In the genomic region with DNA sequence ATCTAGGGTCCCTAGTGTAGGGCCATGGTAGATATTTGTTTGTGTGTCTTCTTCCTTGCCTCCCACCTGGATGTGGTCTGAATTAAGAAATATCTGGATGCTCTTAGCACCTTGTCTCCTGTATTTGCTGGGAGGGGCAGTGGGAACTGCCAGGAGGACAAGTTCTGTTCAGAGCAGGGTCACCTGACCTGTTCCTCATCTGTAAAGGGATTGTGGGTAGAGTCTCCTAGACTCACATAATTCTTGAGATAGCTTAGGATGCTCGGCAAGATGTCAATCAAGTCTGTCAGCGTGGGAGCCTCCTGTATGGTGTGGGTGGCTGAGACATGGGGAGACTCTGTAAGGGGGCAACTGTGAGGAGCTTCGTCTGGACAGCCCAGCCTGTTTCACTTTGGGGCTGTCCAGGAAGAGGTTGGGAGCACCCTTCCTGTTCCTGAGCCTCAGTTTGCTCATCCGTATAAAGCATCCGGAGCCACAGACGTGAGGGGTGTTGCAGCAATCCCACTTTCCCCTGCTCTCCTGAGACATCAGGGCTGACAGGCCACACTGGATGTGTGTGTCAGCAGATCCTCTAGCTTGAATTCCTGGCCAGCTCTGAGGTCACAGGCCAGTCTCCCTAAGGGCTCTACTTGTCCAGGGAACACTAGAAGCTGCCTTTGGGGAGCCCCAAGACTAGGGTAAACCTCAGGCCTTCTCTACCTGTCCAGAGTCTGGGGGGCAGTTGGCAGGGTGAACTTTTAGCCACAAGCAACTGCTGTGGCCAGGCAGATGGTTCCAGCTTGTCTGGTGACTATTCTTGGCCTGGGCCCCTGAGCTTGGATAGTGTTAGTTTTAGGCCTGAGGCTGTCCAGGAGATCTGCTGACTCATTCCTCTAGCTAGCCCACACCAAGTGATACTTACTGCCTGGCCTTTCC, we compare ENCODE assay signal across 7 mouse cellular contexts. TPM values are rescaled to one million over a fixed set of nuclear protein-coding genes. Genes with fewer than 3 reads are reported as not detected.
DNase-seq lines count a peak whose midpoint lies in the region; ATAC-seq and TF ChIP-seq lines count a peak whose summit lies in the region.

No protein-coding gene starts in this region.

- H3K27me3 ChIP-seq in C2C12 (ENCODE audit: control insufficient read depth, insufficient read depth, insufficient read length) (no peaks in the 10 kb centered on the region), G1E (ENCODE audit: insufficient read depth, low read length) (no peaks in the 10 kb centered on the region)
- H3K27me3 ChIP-seq in intestine, postnatal 0 days (replicated peaks; ENCODE audit: control insufficient read depth, insufficient read depth, low read length), result no peaks in the 10 kb centered on the region
- H3K27me3 ChIP-seq in neural tube, embryonic 13.5 days, result no peaks in the 10 kb centered on the region
- no peaks in the 10 kb centered on the region for H3K27me3 ChIP-seq in thymus, adult 2 months (ENCODE audit: control insufficient read depth, insufficient read depth, low read length)

- peak overlapping the region; percentile 86 for H3K4me2 ChIP-seq in intestine, postnatal 0 days (replicated peaks; ENCODE audit: low read depth)
- peak overlapping the region; percentile 98 for H3K4me2 ChIP-seq in neural tube, embryonic 13.5 days

- peaks cover 62% of the 10 kb centered on the region for H3K4me1 ChIP-seq in G1E (ENCODE audit: insufficient read depth, low read depth, low read length)
- no peaks in the 10 kb centered on the region; the same call in 1 of the 2 replicates for H3K4me1 ChIP-seq in intestine, postnatal 0 days (replicated peaks; ENCODE audit: control insufficient read depth, insufficient read depth, low read length)
- H3K4me1 ChIP-seq in neural tube, embryonic 13.5 days (replicated peaks), result peaks cover 25% of the 10 kb centered on the region
- peaks cover 19% of the 10 kb centered on the region for H3K4me1 ChIP-seq in thymus, adult 2 months (replicated peaks; ENCODE audit: control insufficient read depth, insufficient read depth, low read length)

- TF ChIP-seq CTCF in C2C12 (IDR thresholded peaks at IDR 0.05; ENCODE audit: control insufficient read depth, insufficient read depth, insufficient read length) (no peak), G1E (IDR thresholded peaks at IDR 0.05; ENCODE audit: low read depth, low read length) (no peak)
- no peak for TF ChIP-seq CTCF in intestine, postnatal 0 days (IDR thresholded peaks at IDR 0.05; ENCODE audit: low read depth)
- TF ChIP-seq CTCF in thymus, adult 2 months (IDR thresholded peaks at IDR 0.05; ENCODE audit: borderline replicate concordance, control insufficient read depth, extremely low read depth, insufficient read depth, low read length, poor library complexity), result no peak

- WGBS in intestine, postnatal 0 days, result 69% methylated on average over 6 of the region's 6 CpGs
- WGBS in neural tube, embryonic 13.5 days, result 90% methylated on average over 6 of the region's 6 CpGs
- 87% methylated on average over 6 of the region's 6 CpGs for WGBS in thymus, adult 2 months

- no peak for TF ChIP-seq POLR2A in thymus, adult 2 months (IDR thresholded peaks at IDR 0.05; ENCODE audit: control insufficient read depth, extremely low read depth, insufficient read depth, low read length, poor library complexity)

- ATAC-seq in G1E (ENCODE audit: extremely low read depth, insufficient number of reproducible peaks, low FRiP score, poor library complexity, severe bottlenecking), result no peak
- no peak for ATAC-seq in intestine, postnatal 0 days
- no peak for ATAC-seq in neural tube, embryonic 13.5 days (ENCODE audit: low read depth)

- H3K4me3 ChIP-seq in C2C12 (ENCODE audit: insufficient read depth, poor library complexity, severe bottlenecking), result peak overlapping the region; percentile 99
- peak overlapping the region; percentile 92 for H3K4me3 ChIP-seq in G1E (ENCODE audit: low read depth, low read length)
- H3K4me3 ChIP-seq in intestine, postnatal 0 days (ENCODE audit: low read depth, low read length), result peak overlapping the region; percentile 72; the same call in 1 of the 2 replicates
- H3K4me3 ChIP-seq in neural tube, embryonic 13.5 days, result peak overlapping the region; percentile 85
- no peak overlapping the region for H3K4me3 ChIP-seq in thymus, adult 2 months (ENCODE audit: control insufficient read depth, insufficient read depth, low read length)

- H3K36me3 ChIP-seq in C2C12 (ENCODE audit: control insufficient read depth, insufficient read depth) (peaks cover 58% of the 10 kb centered on the region), G1E (replicated peaks) (peaks cover 61% of the 10 kb centered on the region)
- H3K36me3 ChIP-seq in intestine, postnatal 0 days (ENCODE audit: control insufficient read depth, insufficient read depth), result peaks cover 47% of the 10 kb centered on the region
- H3K36me3 ChIP-seq in neural tube, embryonic 13.5 days, result peaks cover 47% of the 10 kb centered on the region
- peaks cover 35% of the 10 kb centered on the region for H3K36me3 ChIP-seq in thymus, adult 2 months (ENCODE audit: control insufficient read depth, insufficient read depth, low read length)

- DNase-seq in G1E (ENCODE audit: low spot score), result no peak
- DNase-seq in gastrocnemius, postnatal 14 days, result peak; percentile 71
- DNase-seq in thymus, adult 2 months, result no peak
- no peak for DNase-seq in layer of hippocampus, adult 9-11 months

- H3K79me2 ChIP-seq in C2C12 (ENCODE audit: control insufficient read depth, insufficient read depth), result peaks cover 59% of the 10 kb centered on the region

- intact Hi-C loops in gastrocnemius, postnatal 14 days (cut with DNase I; ENCODE audit: low total_unique reads), result no loop called here

- H3K9ac ChIP-seq in intestine, postnatal 0 days (ENCODE audit: low read depth, low read length), result peak overlapping the region; percentile 82; the same call in 1 of the 2 replicates
- H3K9ac ChIP-seq in neural tube, embryonic 13.5 days, result peak overlapping the region; percentile 91

- H3ac ChIP-seq in C2C12 (ENCODE audit: control insufficient read depth, insufficient read length, low read depth), result peak overlapping the region; percentile 78

- H3K79me3 ChIP-seq in C2C12 (ENCODE audit: low read depth), result peaks cover 43% of the 10 kb centered on the region

- H3K9me3 ChIP-seq in G1E (replicated peaks), result no peaks in the 10 kb centered on the region
- H3K9me3 ChIP-seq in intestine, postnatal 0 days (ENCODE audit: control insufficient read depth), result no peaks in the 10 kb centered on the region
- H3K9me3 ChIP-seq in neural tube, embryonic 13.5 days, result no peaks in the 10 kb centered on the region

- peak overlapping the region; percentile 3; the same call in 1 of the 2 replicates for H3K27ac ChIP-seq in intestine, postnatal 0 days (ENCODE audit: low read depth, low read length)
- no peak overlapping the region for H3K27ac ChIP-seq in neural tube, embryonic 13.5 days (replicated peaks)
- no peak overlapping the region for H3K27ac ChIP-seq in thymus, adult 2 months (ENCODE audit: control insufficient read depth, insufficient read depth, low read length)

TF ChIP-seq in C2C12, 6 proteins besides CTCF, POLR2A, EP300 and RAD21 (continues in another document):
- no peak for TF ChIP-seq CEBPB (IDR thresholded peaks at IDR 0.05; ENCODE audit: low read depth)
- no peak for TF ChIP-seq USF1 (IDR thresholded peaks at IDR 0.05; ENCODE audit: low read depth)
- TF ChIP-seq FOSL1 (IDR thresholded peaks at IDR 0.05; ENCODE audit: insufficient read depth, low read length, poor library complexity, severe bottlenecking), result no peak

RNA-seq across cellular contexts. Expression of a gene that starts 2.0 kb away (rescaled TPM):
- polyA plus RNA-seq in C2C12 (2012; fragmentation: generic; extraction: Trizol), result 235 TPM
- total RNA-seq in G1E (2014; fragmentation: Nextera tagmentation), result 81.7 and 86.7 TPM in 2 replicates
- 132 and 136 TPM in 2 replicates for total RNA-seq in G1E (2017)
- 492 and 603 TPM in 2 replicates for polyA plus RNA-seq in G1E (2012)
- 100 to 1,000 TPM; 314 to 321 TPM for total RNA-seq in gastrocnemius, postnatal 14 days (2021)
- polyA plus RNA-seq in intestine, postnatal 0 days (2015; fragmentation: Nextera tagmentation; extraction: Ambion mirVana), result 88.0 and 89.6 TPM in 2 replicates
- 98.3 and 98.7 TPM in 2 replicates for polyA plus RNA-seq in neural tube, embryonic 13.5 days (2015; fragmentation: Nextera tagmentation; extraction: Ambion mirVana)
- polyA plus RNA-seq in thymus, adult 2 months (2012; rRNA removed), result 309 and 321 TPM in 2 replicates

RNA-seq across cellular contexts. Expression of a gene that starts 4.8 kb away (rescaled TPM):
- polyA plus RNA-seq in C2C12 (2012; fragmentation: generic; extraction: Trizol) (0.51 TPM), G1E (2012) (0.19 and 0.28 TPM in 2 replicates)
- total RNA-seq in G1E (2014; fragmentation: Nextera tagmentation) (not detected in 2 replicates), G1E (2017) (0.33 and 0.46 TPM in 2 replicates)
- total RNA-seq in gastrocnemius, postnatal 14 days (2021), result 1 to 10 TPM; 2.3 to 2.9 TPM
- polyA plus RNA-seq in intestine, postnatal 0 days (2015; fragmentation: Nextera tagmentation; extraction: Ambion mirVana), result 0.16 and 0.26 TPM in 2 replicates
- 0.69 and 1.5 TPM in 2 replicates for polyA plus RNA-seq in neural tube, embryonic 13.5 days (2015; fragmentation: Nextera tagmentation; extraction: Ambion mirVana)
- 0.57 and 1.2 TPM in 2 replicates for polyA plus RNA-seq in thymus, adult 2 months (2012; rRNA removed)

RNA-seq across cellular contexts. Expression of a gene that starts 14.8 kb away (rescaled TPM):
- 80.7 TPM for polyA plus RNA-seq in C2C12 (2012; fragmentation: generic; extraction: Trizol)
- 13.9 and 20.2 TPM in 2 replicates for total RNA-seq in G1E (2014; fragmentation: Nextera tagmentation)
- 11.6 and 15.5 TPM in 2 replicates for total RNA-seq in G1E (2017)
- polyA plus RNA-seq in G1E (2012), result 78.0 and 91.9 TPM in 2 replicates
- total RNA-seq in gastrocnemius, postnatal 14 days (2021), result 10 to 100 TPM; 22.6 to 24.0 TPM
- polyA plus RNA-seq in intestine, postnatal 0 days (2015; fragmentation: Nextera tagmentation; extraction: Ambion mirVana), result 47.6 and 48.5 TPM in 2 replicates
- 82.3 and 90.2 TPM in 2 replicates for polyA plus RNA-seq in neural tube, embryonic 13.5 days (2015; fragmentation: Nextera tagmentation; extraction: Ambion mirVana)
- 92.1 and 92.3 TPM in 2 replicates for polyA plus RNA-seq in thymus, adult 2 months (2012; rRNA removed)

RNA-seq across cellular contexts. Expression of a gene that starts 19.6 kb away (rescaled TPM):
- polyA plus RNA-seq in C2C12 (2012; fragmentation: generic; extraction: Trizol) (not detected), G1E (2012) (not detected in 2 replicates)
- total RNA-seq in G1E (2014; fragmentation: Nextera tagmentation) (not detected in 2 replicates), G1E (2017) (not detected in 2 replicates)
- not detected for total RNA-seq in gastrocnemius, postnatal 14 days (2021)
- 15.6 and 16.9 TPM in 2 replicates for polyA plus RNA-seq in intestine, postnatal 0 days (2015; fragmentation: Nextera tagmentation; extraction: Ambion mirVana)
- polyA plus RNA-seq in neural tube, embryonic 13.5 days (2015; fragmentation: Nextera tagmentation; extraction: Ambion mirVana), result 0.62 and 1.1 TPM in 2 replicates
- polyA plus RNA-seq in thymus, adult 2 months (2012; rRNA removed), result 2.9 and 4.0 TPM in 2 replicates

RNA-seq across cellular contexts. Expression of a gene that starts 20.3 kb away (rescaled TPM):
- 749 TPM for polyA plus RNA-seq in C2C12 (2012; fragmentation: generic; extraction: Trizol)
- 742 and 832 TPM in 2 replicates for total RNA-seq in G1E (2014; fragmentation: Nextera tagmentation)
- 308 and 330 TPM in 2 replicates for total RNA-seq in G1E (2017)
- 872 and 1,137 TPM in 2 replicates for polyA plus RNA-seq in G1E (2012)
- 100 to 1,000 TPM; 496 to 497 TPM for total RNA-seq in gastrocnemius, postnatal 14 days (2021)
- 888 and 937 TPM in 2 replicates for polyA plus RNA-seq in intestine, postnatal 0 days (2015; fragmentation: Nextera tagmentation; extraction: Ambion mirVana)
- polyA plus RNA-seq in neural tube, embryonic 13.5 days (2015; fragmentation: Nextera tagmentation; extraction: Ambion mirVana), result 750 and 762 TPM in 2 replicates
- polyA plus RNA-seq in thymus, adult 2 months (2012; rRNA removed), result 345 and 396 TPM in 2 replicates
